Mouse (Mus musculus): ENCODE results near the gene Auts2. TPM values are rescaled to one million over a fixed set of nuclear protein-coding genes. Genes with fewer than 3 reads are reported as not detected.

Auts2 gene
- polyA plus RNA-seq, 1 experiment from 2014 or later, result 4.9 TPM

DNA sequence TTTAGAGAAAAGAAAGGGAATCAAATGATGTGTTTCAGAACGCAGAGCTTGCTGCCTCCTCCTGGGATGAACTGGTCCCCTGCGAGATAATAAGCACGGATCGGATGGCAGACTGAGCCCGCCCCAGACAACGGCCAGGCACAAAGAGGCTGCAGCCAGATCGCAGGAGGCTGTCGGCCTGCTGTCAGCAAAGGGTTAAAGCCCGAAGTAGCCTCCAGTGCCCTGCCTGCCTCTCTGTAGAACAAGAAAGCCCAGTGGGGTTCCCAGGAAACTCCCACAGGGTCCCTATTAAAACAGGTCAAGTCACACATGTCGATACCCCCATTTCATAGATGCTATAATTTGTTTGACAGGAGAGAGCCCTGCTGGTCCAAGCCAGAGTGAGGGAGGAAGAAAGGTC lies 946.6 kb downstream of the Auts2 start:
- Histone ChIP-seq H3K9ac (ENCODE audit: low read depth, low read length) (no peak overlapping the region), H3K4me1 (replicated peaks; ENCODE audit: control insufficient read depth, insufficient read depth, low read length) (no peaks in the 10 kb centered on the region), H3K9me3 (ENCODE audit: control insufficient read depth) (no peaks in the 10 kb centered on the region), H3K4me3 (ENCODE audit: low read depth, low read length) (no peak overlapping the region), H3K36me3 (ENCODE audit: control insufficient read depth, insufficient read depth) (no peaks in the 10 kb centered on the region), H3K27ac (ENCODE audit: low read depth, low read length) (no peak overlapping the region), H3K4me2 (replicated peaks; ENCODE audit: low read depth) (no peak overlapping the region), H3K27me3 (replicated peaks; ENCODE audit: control insufficient read depth, insufficient read depth, low read length) (no peaks in the 10 kb centered on the region)
- no peak for ATAC-seq
- 50% methylated on average over 10 of the region's 10 CpGs for WGBS
- no peak for TF ChIP-seq CTCF (IDR thresholded peaks at IDR 0.05; ENCODE audit: low read depth)

GRCm38 (mm10) chr5:131595730-131596129 lies 947.4 kb downstream of the Auts2 start:
- no peak overlapping the region for H3K4me2 ChIP-seq (replicated peaks; ENCODE audit: low read depth)
- H3K36me3 ChIP-seq (ENCODE audit: control insufficient read depth, insufficient read depth), result no peaks in the 10 kb centered on the region
- no peak overlapping the region for H3K4me3 ChIP-seq (ENCODE audit: low read depth, low read length)
- no peak for ATAC-seq
- no peaks in the 10 kb centered on the region for H3K9me3 ChIP-seq (ENCODE audit: control insufficient read depth)
- H3K9ac ChIP-seq (ENCODE audit: low read depth, low read length), result no peak overlapping the region
- H3K27ac ChIP-seq (ENCODE audit: low read depth, low read length), result no peak overlapping the region
- TF ChIP-seq CTCF (IDR thresholded peaks at IDR 0.05; ENCODE audit: low read depth), result no peak
- H3K27me3 ChIP-seq (replicated peaks; ENCODE audit: control insufficient read depth, insufficient read depth, low read length), result no peaks in the 10 kb centered on the region
- no peaks in the 10 kb centered on the region for H3K4me1 ChIP-seq (replicated peaks; ENCODE audit: control insufficient read depth, insufficient read depth, low read length)
- WGBS, result 59% methylated on average over 8 of the region's 8 CpGs

- H3K4me2 ChIP-seq (replicated peaks; ENCODE audit: low read depth), result no peak overlapping the region
- no peaks in the 10 kb centered on the region for H3K9me3 ChIP-seq (ENCODE audit: control insufficient read depth)
- no peaks in the 10 kb centered on the region for H3K27me3 ChIP-seq (replicated peaks; ENCODE audit: control insufficient read depth, insufficient read depth, low read length)
- H3K9ac ChIP-seq (ENCODE audit: low read depth, low read length), result no peak overlapping the region
- no peak for ATAC-seq
- no peak overlapping the region for H3K27ac ChIP-seq (ENCODE audit: low read depth, low read length)
- TF ChIP-seq CTCF (IDR thresholded peaks at IDR 0.05; ENCODE audit: low read depth), result no peak
- no peaks in the 10 kb centered on the region for H3K4me1 ChIP-seq (replicated peaks; ENCODE audit: control insufficient read depth, insufficient read depth, low read length)
- H3K4me3 ChIP-seq (ENCODE audit: low read depth, low read length), result no peak overlapping the region
- no peaks in the 10 kb centered on the region for H3K36me3 ChIP-seq (ENCODE audit: control insufficient read depth, insufficient read depth)
- 57% methylated on average over 3 of the region's 3 CpGs for WGBS
These were observed 948.5 kb downstream of the Auts2 start for GRCm38 (mm10) chr5:131594597-131594996.

GRCm38 (mm10) chr5:131593261-131593660 lies 949.9 kb downstream of the Auts2 start:
- peak; percentile 16; the same call in 1 of the 2 replicates for ATAC-seq
- Histone ChIP-seq H3K4me1 (replicated peaks; ENCODE audit: control insufficient read depth, insufficient read depth, low read length) (no peaks in the 10 kb centered on the region), H3K27ac (ENCODE audit: low read depth, low read length) (no peak overlapping the region), H3K4me3 (ENCODE audit: low read depth, low read length) (no peak overlapping the region), H3K27me3 (replicated peaks; ENCODE audit: control insufficient read depth, insufficient read depth, low read length) (no peaks in the 10 kb centered on the region), H3K36me3 (ENCODE audit: control insufficient read depth, insufficient read depth) (no peaks in the 10 kb centered on the region), H3K9me3 (ENCODE audit: control insufficient read depth) (no peaks in the 10 kb centered on the region), H3K9ac (ENCODE audit: low read depth, low read length) (no peak overlapping the region), H3K4me2 (replicated peaks; ENCODE audit: low read depth) (no peak overlapping the region)
- 63% methylated on average over 10 of the region's 10 CpGs for WGBS
- TF ChIP-seq CTCF (IDR thresholded peaks at IDR 0.05; ENCODE audit: low read depth), result no peak

DNA sequence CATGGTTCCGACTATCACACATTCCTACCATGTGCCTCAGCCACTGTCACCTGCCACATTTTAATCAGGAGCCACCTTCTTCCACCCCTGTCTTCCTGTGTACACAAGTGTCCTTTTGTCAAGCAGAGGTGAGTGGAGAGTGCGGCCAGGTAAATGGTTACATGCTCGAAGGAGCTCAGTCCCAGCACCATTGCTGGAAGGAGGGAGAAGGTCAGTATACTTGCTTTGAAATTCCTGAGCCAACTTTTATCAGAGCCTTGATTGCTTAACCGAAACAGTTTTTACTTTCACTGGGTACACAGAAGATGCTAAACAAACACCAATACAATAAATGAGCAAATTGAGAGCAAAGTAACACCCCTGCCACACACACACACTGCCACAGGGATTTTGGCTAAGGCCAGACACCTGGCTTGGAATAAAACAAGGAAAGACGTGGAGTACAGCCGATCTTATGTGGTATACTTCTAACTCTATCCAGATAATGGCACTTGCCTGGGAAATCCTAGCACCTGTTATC lies 953.1 kb downstream of the Auts2 start:
- no peak overlapping the region for H3K9ac ChIP-seq (ENCODE audit: low read depth, low read length)
- no peak overlapping the region for H3K27ac ChIP-seq (ENCODE audit: low read depth, low read length)
- no peaks in the 10 kb centered on the region for H3K9me3 ChIP-seq (ENCODE audit: control insufficient read depth)
- TF ChIP-seq CTCF (IDR thresholded peaks at IDR 0.05; ENCODE audit: low read depth), result no peak
- no peak overlapping the region for H3K4me3 ChIP-seq (ENCODE audit: low read depth, low read length)
- no peaks in the 10 kb centered on the region for H3K36me3 ChIP-seq (ENCODE audit: control insufficient read depth, insufficient read depth)
- WGBS, result 55% methylated on average over 6 of the region's 6 CpGs
- ATAC-seq, result no peak
- no peaks in the 10 kb centered on the region for H3K27me3 ChIP-seq (replicated peaks; ENCODE audit: control insufficient read depth, insufficient read depth, low read length)
- no peak overlapping the region for H3K4me2 ChIP-seq (replicated peaks; ENCODE audit: low read depth)
- H3K4me1 ChIP-seq (replicated peaks; ENCODE audit: control insufficient read depth, insufficient read depth, low read length), result no peaks in the 10 kb centered on the region

GRCm38 (mm10) chr5:131586332-131586700 lies 956.8 kb downstream of the Auts2 start:
- H3K9me3 ChIP-seq (ENCODE audit: control insufficient read depth), result no peaks in the 10 kb centered on the region
- H3K9ac ChIP-seq (ENCODE audit: low read depth, low read length), result no peak overlapping the region
- H3K36me3 ChIP-seq (ENCODE audit: control insufficient read depth, insufficient read depth), result no peaks in the 10 kb centered on the region
- no peaks in the 10 kb centered on the region for H3K27me3 ChIP-seq (replicated peaks; ENCODE audit: control insufficient read depth, insufficient read depth, low read length)
- no peak overlapping the region for H3K27ac ChIP-seq (ENCODE audit: low read depth, low read length)
- no peak for ATAC-seq
- no peak overlapping the region for H3K4me3 ChIP-seq (ENCODE audit: low read depth, low read length)
- TF ChIP-seq CTCF (IDR thresholded peaks at IDR 0.05; ENCODE audit: low read depth), result no peak
- no peaks in the 10 kb centered on the region; the same call in 1 of the 2 replicates for H3K4me1 ChIP-seq (replicated peaks; ENCODE audit: control insufficient read depth, insufficient read depth, low read length)
- no peak overlapping the region for H3K4me2 ChIP-seq (replicated peaks; ENCODE audit: low read depth)
- 93% methylated on average over 5 of the region's 5 CpGs for WGBS
